ENCODE assay signal across 8 mouse cellular contexts in genomic region chr19:25107417-25107816, GRCm38 (mm10).
A peak's percentile ranks its signal among the peaks of the same experiment; 100 is the strongest.
DNase-seq lines count a peak whose midpoint lies in the region; ATAC-seq and TF ChIP-seq lines count a peak whose summit lies in the region.

No protein-coding gene starts in this region.

- H3K4me2 ChIP-seq in heart, embryonic 11.5 days, result no peak overlapping the region
- no peak overlapping the region; the same call in 1 of the 2 replicates for H3K4me2 ChIP-seq in lung, postnatal 0 days (replicated peaks; ENCODE audit: low read depth, low read length)

- H3K4me1 ChIP-seq in heart, adult 2 months (ENCODE audit: control insufficient read depth, insufficient read depth, low read length), result no peaks in the 10 kb centered on the region
- H3K4me1 ChIP-seq in heart, embryonic 11.5 days (ENCODE audit: control insufficient read depth, insufficient read depth, low read length), result peaks cover 9% of the 10 kb centered on the region; the same call in 1 of the 2 replicates
- H3K4me1 ChIP-seq in lung, postnatal 0 days (ENCODE audit: insufficient read depth, low read depth, low read length), result no peaks in the 10 kb centered on the region
- no peaks in the 10 kb centered on the region for H3K4me1 ChIP-seq in lung, adult 2 months (ENCODE audit: control insufficient read depth, insufficient read depth, low read length)
- H3K4me1 ChIP-seq in cerebellum, adult 2 months (ENCODE audit: control insufficient read depth, insufficient read depth, low read length), result no peaks in the 10 kb centered on the region

- no peak overlapping the region for H3K27ac ChIP-seq in heart, adult 2 months
- no peak overlapping the region for H3K27ac ChIP-seq in heart, embryonic 11.5 days (ENCODE audit: low read depth, low read length)
- no peak overlapping the region for H3K27ac ChIP-seq in lung, postnatal 0 days (ENCODE audit: low read length)
- no peak overlapping the region for H3K27ac ChIP-seq in cerebellum, adult 2 months (ENCODE audit: insufficient read depth, low read length)

- H3K27me3 ChIP-seq in heart, adult 2 months (ENCODE audit: control insufficient read depth, insufficient read depth, low read length), result no peaks in the 10 kb centered on the region
- no peaks in the 10 kb centered on the region for H3K27me3 ChIP-seq in heart, embryonic 11.5 days (ENCODE audit: control insufficient read depth, insufficient read depth, low read length)
- no peaks in the 10 kb centered on the region for H3K27me3 ChIP-seq in lung, postnatal 0 days (replicated peaks; ENCODE audit: insufficient read depth, low read length)
- H3K27me3 ChIP-seq in cerebellum, adult 2 months (ENCODE audit: control insufficient read depth, insufficient read depth, low read length), result no peaks in the 10 kb centered on the region

- TF ChIP-seq EP300 in heart, adult 2 months (IDR thresholded peaks at IDR 0.05; ENCODE audit: insufficient read depth, low read depth, low read length), result no peak
- TF ChIP-seq EP300 in lung, postnatal 0 days (IDR thresholded peaks at IDR 0.05), result no peak

- no peak for ATAC-seq in heart, embryonic 11.5 days (replicated peaks; ENCODE audit: insufficient number of reproducible peaks, low FRiP score, low TSS enrichment)
- no peak for ATAC-seq in lung, postnatal 0 days

- intact Hi-C loops in heart, adult 2 months (cut with DNase I), result loop anchor here (10.0 kb wide), 1 partner anchor 517 kb away; no protein-coding TSS in a partner anchor

- H3K4me3 ChIP-seq in heart, adult 2 months, result no peak overlapping the region
- no peak overlapping the region for H3K4me3 ChIP-seq in heart, embryonic 11.5 days (ENCODE audit: low read depth, low read length)
- no peak overlapping the region for H3K4me3 ChIP-seq in lung, postnatal 0 days (ENCODE audit: low read depth, low read length)
- H3K4me3 ChIP-seq in lung, adult 2 months (replicated peaks; ENCODE audit: extremely low read depth, low read depth, low read length), result no peak overlapping the region
- H3K4me3 ChIP-seq in cerebellum, adult 2 months (replicated peaks; ENCODE audit: insufficient read depth, low read depth, low read length), result no peak overlapping the region

- H3K36me3 ChIP-seq in heart, adult 2 months (ENCODE audit: control insufficient read depth, insufficient read depth, low read length), result no peaks in the 10 kb centered on the region
- no peaks in the 10 kb centered on the region for H3K36me3 ChIP-seq in heart, embryonic 11.5 days (ENCODE audit: control insufficient read depth, insufficient read depth, low read length)
- H3K36me3 ChIP-seq in lung, postnatal 0 days (ENCODE audit: insufficient read depth, low read length), result no peaks in the 10 kb centered on the region

- TF ChIP-seq CTCF in heart, adult 2 months (IDR thresholded peaks at IDR 0.05), result peak; percentile 61
- TF ChIP-seq CTCF in lung, postnatal 0 days (IDR thresholded peaks at IDR 0.05), result peak; percentile 67
- no peak for TF ChIP-seq CTCF in lung, adult 2 months (IDR thresholded peaks at IDR 0.05; ENCODE audit: insufficient read depth, low read length)
- TF ChIP-seq CTCF in cerebellum, adult 2 months (IDR thresholded peaks at IDR 0.05; ENCODE audit: borderline replicate concordance, insufficient read depth, low read depth, low read length), result no peak; the same call in 1 of the 2 replicates

- no peak for DNase-seq in heart, adult 2 months
- peak; percentile 55 for DNase-seq in lung, postnatal 0 days (ENCODE audit: low spot score)
- DNase-seq in lung, adult 2 months, result no peak
- peak; percentile 34 for DNase-seq in embryo, embryonic 9.5 days (ENCODE audit: extremely low spot score)
- peak; percentile 61 for DNase-seq in retina, embryonic 14.5 days (ENCODE audit: low spot score)
- DNase-seq in B cell, adult 2 months, result no peak
- DNase-seq in cerebellum, adult 2 months, result no peak

- H3K9ac ChIP-seq in heart, adult 2 months (ENCODE audit: low read depth, low read length), result no peak overlapping the region
- H3K9ac ChIP-seq in heart, embryonic 11.5 days (ENCODE audit: low read depth, low read length), result no peak overlapping the region
- H3K9ac ChIP-seq in lung, postnatal 0 days (replicated peaks; ENCODE audit: low read depth), result no peak overlapping the region

- no peaks in the 10 kb centered on the region for H3K9me3 ChIP-seq in heart, embryonic 11.5 days (replicated peaks; ENCODE audit: control insufficient read depth, low read length)
- H3K9me3 ChIP-seq in lung, postnatal 0 days (ENCODE audit: low read length), result no peaks in the 10 kb centered on the region

- no peaks in the 10 kb centered on the region for H3K79me2 ChIP-seq in heart, adult 2 months (replicated peaks; ENCODE audit: control insufficient read depth, insufficient read depth, low read length)

- 18% methylated on average over 4 of the region's 4 CpGs for WGBS in heart, adult 2 months
- WGBS in heart, embryonic 11.5 days (ENCODE audit: insufficient replicate concordance), result 34% methylated on average over 4 of the region's 4 CpGs
- 21% methylated on average over 4 of the region's 4 CpGs for WGBS in lung, postnatal 0 days
- 30% methylated on average over 4 of the region's 4 CpGs for WGBS in lung, adult 2 months
- WGBS in cerebellum, adult 2 months, result 30% methylated on average over 4 of the region's 4 CpGs

- no peak for TF ChIP-seq POLR2A in heart, adult 2 months (IDR thresholded peaks at IDR 0.05; ENCODE audit: insufficient read depth, low read depth, low read length)
- no peak for TF ChIP-seq POLR2A in lung, adult 2 months (IDR thresholded peaks at IDR 0.05; ENCODE audit: borderline replicate concordance, extremely low read depth, low read depth, low read length)
- no peak for TF ChIP-seq POLR2A in cerebellum, adult 2 months (IDR thresholded peaks at IDR 0.05; ENCODE audit: borderline replicate concordance, insufficient read depth, low read length)

Comparison
In these comparisons a context has a peak if more than half of its experiments do, and no peak if none do; other contexts are left out.
1. DNase-seq: peak in lung, postnatal 0 days (single experiment), embryo, embryonic 9.5 days (single experiment) and retina, embryonic 14.5 days (single experiment); none in heart, adult 2 months (0 of 2), lung, adult 2 months (single experiment), B cell, adult 2 months (0 of 2) and cerebellum, adult 2 months (0 of 2).
2. CTCF ChIP-seq: peak in heart, adult 2 months (single experiment) and lung, postnatal 0 days (single experiment); none in lung, adult 2 months (single experiment) and cerebellum, adult 2 months (single experiment).